Mouse (Mus musculus): ENCODE measurements around the gene Gabrb3.

Gene Gabrb3

GRCm38 (mm10) chr7:57529954-57530353 is 110.5 kb downstream of the Gabrb3 start:
- in situ Hi-C loops (cut with MboI, MseI): loop anchor here (10.0 kb wide), 1 partner anchor 135 kb away; no protein-coding TSS in a partner anchor

- in situ Hi-C loops (cut with MboI, MseI): loop anchor here (10.0 kb wide), 1 partner anchor 138 kb away; no protein-coding TSS in a partner anchor
These were observed 113.2 kb downstream of the Gabrb3 start for GRCm38 (mm10) chr7:57532676-57533075.

GRCm38 (mm10) chr7:57538565-57538964 is 119.1 kb downstream of the Gabrb3 start:
- in situ Hi-C loops (cut with MboI, MseI): loop anchor here (10.0 kb wide), 1 partner anchor 144 kb away; no protein-coding TSS in a partner anchor

- in situ Hi-C loops (cut with MboI, MseI): no loop called here
These were observed 141.4 kb downstream of the Gabrb3 start for GRCm38 (mm10) chr7:57560732-57561436.

- in situ Hi-C loops (cut with MboI, MseI): no loop called here
These were observed 144.9 kb downstream of the Gabrb3 start for GRCm38 (mm10) chr7:57564403-57564802.

- in situ Hi-C loops (cut with MboI, MseI): no loop called here
These were observed 171.2 kb downstream of the Gabrb3 start for GRCm38 (mm10) chr7:57590451-57591248.

GRCm38 (mm10) chr7:57591249-57591577 is 171.7 kb downstream of the Gabrb3 start:
- in situ Hi-C loops (cut with MboI, MseI): no loop called here

- in situ Hi-C loops (cut with MboI, MseI): no loop called here
These were observed 172.3 kb downstream of the Gabrb3 start for GRCm38 (mm10) chr7:57591578-57592431.

GRCm38 (mm10) chr7:57597341-57597740 is 177.8 kb downstream of the Gabrb3 start:
- in situ Hi-C loops (cut with MboI, MseI): no loop called here

GRCm38 (mm10) chr7:57618697-57619096 is 199.2 kb downstream of the Gabrb3 start:
- in situ Hi-C loops (cut with MboI, MseI): no loop called here

GRCm38 (mm10) chr7:57620036-57620435 is 200.5 kb downstream of the Gabrb3 start:
- in situ Hi-C loops (cut with MboI, MseI): no loop called here

- in situ Hi-C loops (cut with MboI, MseI): no loop called here
These were observed 204.2 kb downstream of the Gabrb3 start for GRCm38 (mm10) chr7:57623718-57624117.

GRCm38 (mm10) chr7:57635026-57635425 is 215.5 kb downstream of the Gabrb3 start:
- in situ Hi-C loops (cut with MboI, MseI): loop anchor here (10.0 kb wide), 1 partner anchor 1070 kb away; no protein-coding TSS in a partner anchor

GRCm38 (mm10) chr7:57635687-57636086 is 216.2 kb downstream of the Gabrb3 start:
- in situ Hi-C loops (cut with MboI, MseI): loop anchor here (10.0 kb wide), 1 partner anchor 1069 kb away; no protein-coding TSS in a partner anchor

- in situ Hi-C loops (cut with MboI, MseI): no loop called here
These were observed 221.3 kb downstream of the Gabrb3 start for GRCm38 (mm10) chr7:57640796-57641195.

- in situ Hi-C loops (cut with MboI, MseI): no loop called here
These were observed 227.9 kb downstream of the Gabrb3 start for GRCm38 (mm10) chr7:57647345-57647744.

GRCm38 (mm10) chr7:57648136-57648755 is 228.8 kb downstream of the Gabrb3 start:
- in situ Hi-C loops (cut with MboI, MseI): no loop called here

- in situ Hi-C loops (cut with MboI, MseI): no loop called here
These were observed 257.9 kb downstream of the Gabrb3 start for GRCm38 (mm10) chr7:57677352-57677751.

- in situ Hi-C loops (cut with MboI, MseI): loop anchor here (10.0 kb wide), 2 partner anchors 345 to 405 kb away; no protein-coding TSS in a partner anchor
These were observed 270.3 kb downstream of the Gabrb3 start for GRCm38 (mm10) chr7:57689836-57690235.

- in situ Hi-C loops (cut with MboI, MseI): no loop called here
These were observed 280.9 kb downstream of the Gabrb3 start for GRCm38 (mm10) chr7:57700370-57700769.

- in situ Hi-C loops (cut with MboI, MseI): no loop called here
These were observed 281.6 kb downstream of the Gabrb3 start for GRCm38 (mm10) chr7:57701046-57701445.

Data from regulatory T cell (primary cell).